Mouse (Mus musculus) urinary bladder, postnatal 4 days (tissue): ENCODE data around the gene Foxred2.

Source experiments
- DNase-seq, 2 experiments: peaks; one replicate each; pipeline ENCODE4 v3.0.0; 2021 to 2022; ENCODE audit warnings: low spot score in 2 of 2

Foxred2 gene

DNA sequence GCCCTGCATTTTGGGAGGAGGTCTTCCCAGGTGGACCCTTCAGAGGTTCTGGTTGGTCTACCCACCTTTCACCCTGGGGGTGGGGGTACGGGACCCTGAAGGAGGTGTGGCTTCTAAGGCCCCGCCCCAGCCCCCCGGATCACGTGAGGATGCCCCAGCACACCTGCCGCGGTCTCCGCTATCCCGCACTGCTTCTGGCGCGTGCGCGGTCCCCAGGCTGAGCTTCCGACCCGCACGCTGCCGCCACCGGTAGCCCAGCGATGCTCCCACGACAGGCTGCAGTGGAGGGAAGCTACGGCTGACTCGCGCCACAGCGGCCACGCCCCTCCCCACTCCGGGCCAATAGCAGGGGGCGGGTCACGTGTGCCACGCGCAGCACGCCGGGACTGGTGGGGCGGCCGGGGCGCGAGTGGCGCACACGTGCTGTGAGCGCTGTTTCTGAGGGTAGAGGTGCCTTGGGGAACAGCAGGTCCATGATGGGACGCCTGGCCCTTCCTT is at the start of gene Foxred2:
Gene Foxred2 (minus strand): TSS at position 319 of the 498 bp plus-strand sequence.
- peak; percentile 77 to 85 for DNase-seq

DNA sequence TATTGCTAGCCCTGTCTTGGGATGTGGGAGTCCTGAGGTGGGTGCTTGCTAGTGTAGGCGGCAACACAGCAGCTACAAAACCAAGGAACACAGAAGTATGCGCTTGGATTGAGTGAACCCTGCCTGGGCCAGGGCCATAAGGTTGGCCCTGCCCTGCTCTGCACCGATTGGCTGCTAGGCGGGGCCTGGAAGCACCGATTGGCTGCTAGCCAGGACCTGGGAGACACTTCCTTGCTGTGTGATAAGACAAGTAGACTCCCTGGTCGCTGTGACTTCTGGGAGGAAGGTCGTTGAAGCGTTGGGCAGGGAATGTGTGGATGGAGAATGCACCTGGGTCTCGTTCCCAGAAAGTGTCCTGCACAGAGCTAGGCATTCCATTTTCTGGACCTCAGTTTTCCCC is 47.4 kb upstream of the Foxred2 start:
- DNase-seq: no peak

DNA sequence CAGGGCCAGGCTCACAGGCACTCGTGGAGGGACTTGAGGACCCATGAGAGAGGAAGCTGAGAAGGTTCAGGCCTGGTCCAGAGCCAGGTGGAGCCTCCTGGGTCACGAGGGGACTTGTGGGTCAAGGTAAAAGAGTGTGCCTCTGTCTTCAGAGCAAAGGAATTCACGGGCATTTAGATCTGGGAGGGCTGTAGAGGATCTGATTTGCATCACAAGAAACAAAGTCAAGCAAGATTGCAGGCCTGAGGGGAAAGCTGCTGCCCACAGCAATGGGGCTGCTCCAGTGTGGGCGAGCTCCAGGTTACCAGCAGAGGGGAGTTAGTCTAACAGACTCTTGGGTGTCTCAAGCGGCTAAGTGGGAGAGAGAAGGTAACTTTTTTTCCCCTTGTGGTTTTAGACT is 44.9 kb upstream of the Foxred2 start:
- no peak for DNase-seq

DNA sequence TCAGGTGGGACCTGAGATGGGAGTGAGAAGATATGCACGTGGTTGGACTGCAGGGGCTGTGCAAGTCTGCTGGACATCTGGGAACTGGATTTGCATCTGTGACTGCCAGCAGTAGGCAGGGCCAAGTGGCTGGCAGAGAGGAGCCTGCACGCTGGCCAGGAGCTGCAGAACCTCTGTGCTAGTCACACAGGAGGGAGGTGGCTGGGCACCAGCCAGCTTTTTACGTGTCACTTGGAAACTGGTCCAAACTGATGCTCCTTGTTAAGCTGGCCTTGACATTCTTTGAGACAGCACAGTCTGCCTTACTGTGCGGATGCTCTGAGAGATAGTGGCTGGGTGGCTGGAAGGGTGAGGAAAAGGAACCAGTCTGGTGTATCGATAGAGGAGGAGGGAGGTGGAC is 32.0 kb upstream of the Foxred2 start:
- DNase-seq: no peak

DNA sequence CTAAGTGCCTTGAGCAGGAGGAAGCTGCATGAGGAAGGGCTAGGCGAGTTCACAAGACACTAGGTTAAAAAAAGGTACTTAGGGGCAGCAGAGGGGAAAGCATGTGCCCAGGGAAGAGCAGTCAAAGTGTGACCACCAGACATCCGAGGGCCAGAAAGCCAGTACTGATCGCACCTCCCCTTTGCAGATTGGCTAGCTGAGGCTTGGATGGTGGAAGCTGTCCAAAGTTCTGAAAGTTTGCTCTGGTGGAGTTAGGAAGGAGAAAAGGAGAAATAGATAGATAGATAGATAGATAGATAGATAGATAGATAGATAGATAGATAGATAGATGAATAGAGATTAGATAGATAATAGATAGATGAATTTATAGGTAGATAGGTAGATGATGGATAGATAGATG is 26.9 kb upstream of the Foxred2 start:
- DNase-seq: no peak

DNA sequence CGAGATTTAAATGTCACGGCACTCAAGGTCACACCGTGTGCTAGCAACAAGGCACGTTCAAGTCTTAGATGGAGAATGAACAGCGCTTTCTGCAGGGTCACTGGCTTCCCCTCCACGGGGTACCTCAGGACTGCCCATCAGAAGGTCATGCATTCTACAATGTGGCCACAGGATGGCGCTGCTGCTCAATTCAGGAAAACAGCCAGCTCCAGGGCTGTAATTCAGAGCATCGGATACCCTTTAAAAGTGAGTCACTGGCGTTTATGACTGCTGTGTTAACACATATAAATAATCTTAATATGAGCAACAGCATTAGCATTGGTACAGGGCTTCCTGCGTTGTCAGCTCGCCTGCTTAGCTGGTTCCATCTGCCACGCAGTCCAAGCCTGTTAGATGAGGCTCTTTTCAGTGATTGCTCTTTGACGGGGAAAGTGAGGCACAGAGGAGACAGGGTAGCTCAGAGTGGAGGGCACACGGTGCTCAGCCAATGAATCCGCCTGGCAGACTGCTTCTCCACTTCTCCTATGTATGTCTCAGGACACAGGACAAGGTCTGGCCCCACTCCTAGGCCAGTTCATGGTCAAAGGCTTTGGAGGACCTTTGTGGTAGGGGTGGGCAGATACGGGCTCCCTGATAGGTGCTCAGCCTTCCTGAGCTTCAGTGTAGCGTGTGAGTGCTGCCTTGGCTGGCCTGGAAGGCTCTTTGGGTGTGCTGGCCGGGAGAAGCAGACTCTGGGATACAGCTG is 25.8 kb upstream of the Foxred2 start:
- no peak for DNase-seq

DNA sequence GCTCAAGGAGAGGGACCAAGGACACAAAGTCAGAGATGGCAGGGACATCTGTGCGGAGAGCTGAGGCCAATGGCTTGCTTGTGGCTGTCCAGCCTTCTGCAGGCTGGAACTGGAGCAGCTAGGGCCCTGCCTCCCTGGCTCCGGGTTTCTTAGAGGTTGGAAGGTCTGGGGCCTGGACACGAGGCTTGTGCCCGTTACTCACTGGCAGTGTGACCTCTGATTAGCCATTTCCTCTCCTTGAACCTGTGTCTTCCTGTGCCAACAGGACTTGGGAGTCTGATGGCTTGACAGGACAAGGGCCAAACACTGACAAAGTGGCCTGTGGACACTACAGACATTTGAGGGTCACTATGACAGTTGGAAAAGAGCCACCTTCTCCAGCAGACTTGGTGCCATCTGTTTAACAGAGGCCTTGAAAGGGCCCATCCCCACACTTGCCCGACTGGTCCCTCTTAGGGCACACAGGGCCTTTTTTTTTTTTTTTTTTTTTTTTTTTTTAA is 24.7 kb upstream of the Foxred2 start:
- DNase-seq: no peak

DNA sequence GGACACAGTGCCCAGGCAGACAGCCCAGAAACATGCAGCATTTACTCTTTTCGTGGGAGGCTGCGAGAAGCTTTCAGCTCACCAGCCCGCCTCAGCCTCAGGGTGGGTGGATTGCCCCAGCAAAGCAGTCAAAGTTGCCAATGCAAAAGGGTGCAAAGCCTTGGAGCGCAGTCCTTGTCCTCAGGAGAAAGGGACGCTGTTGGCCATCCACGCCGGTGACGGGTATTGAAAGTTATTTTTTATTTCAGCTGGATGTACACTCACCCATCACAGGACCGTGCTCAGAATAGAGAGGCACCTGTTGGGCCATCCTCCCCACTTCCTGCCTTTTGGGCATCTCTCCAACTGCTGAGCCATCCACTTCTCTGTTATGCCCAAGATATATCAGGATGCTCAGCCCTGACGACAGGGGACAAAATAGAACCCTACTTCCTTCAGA is 22.9 kb upstream of the Foxred2 start:
- no peak for DNase-seq

DNA sequence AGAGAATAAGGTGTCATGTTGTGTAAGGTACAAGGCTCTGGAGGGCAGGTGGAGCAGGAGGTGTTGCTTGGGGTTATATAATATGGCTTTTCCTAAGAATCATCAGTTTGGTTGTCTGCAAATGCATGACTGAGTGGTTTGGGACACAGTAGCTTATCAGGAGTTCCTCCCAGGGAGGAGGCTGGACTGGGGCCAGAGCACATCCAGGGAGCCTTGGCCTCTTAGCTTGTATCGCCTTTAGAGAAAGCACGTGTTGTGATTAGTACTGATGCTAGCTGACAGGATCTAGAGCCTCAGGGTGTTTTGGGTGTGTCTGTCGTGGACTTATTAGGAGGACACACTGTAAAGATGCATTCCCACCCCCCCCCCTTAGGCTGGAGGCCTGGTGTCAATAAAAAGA is 21.1 kb upstream of the Foxred2 start:
- no peak for DNase-seq

DNA sequence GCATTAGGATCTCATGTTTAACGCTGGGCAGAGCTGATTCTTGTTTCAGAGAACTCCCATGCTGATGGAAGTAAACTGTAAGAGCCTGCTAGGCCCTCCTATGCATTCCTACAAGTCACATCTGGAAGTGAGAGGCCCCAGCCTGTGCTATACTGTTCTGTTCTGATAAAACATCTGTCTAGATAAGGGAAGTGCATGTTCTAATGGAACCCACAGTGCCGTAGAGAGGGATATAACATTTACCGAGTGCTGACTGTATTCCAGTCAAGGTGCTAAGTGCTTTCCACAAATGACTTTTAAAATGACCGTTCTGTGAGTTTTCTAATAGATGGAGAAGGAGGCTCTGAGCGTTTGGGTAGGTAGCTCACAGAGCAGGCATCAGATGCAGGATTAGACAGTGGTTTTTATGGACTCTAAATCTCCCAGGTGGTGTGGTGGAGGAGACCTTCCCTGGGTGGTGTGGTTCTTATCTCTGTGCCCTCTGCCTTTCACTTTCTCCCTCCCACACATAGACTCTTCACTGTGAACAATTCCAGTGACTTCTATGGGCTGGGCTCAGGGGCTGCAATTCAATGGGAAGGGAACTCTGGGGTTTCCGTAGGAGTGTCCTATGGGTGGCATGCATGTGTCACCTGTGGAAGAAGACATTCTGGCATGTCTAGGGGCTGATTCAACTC is 17.8 kb upstream of the Foxred2 start:
- DNase-seq: no peak

DNA sequence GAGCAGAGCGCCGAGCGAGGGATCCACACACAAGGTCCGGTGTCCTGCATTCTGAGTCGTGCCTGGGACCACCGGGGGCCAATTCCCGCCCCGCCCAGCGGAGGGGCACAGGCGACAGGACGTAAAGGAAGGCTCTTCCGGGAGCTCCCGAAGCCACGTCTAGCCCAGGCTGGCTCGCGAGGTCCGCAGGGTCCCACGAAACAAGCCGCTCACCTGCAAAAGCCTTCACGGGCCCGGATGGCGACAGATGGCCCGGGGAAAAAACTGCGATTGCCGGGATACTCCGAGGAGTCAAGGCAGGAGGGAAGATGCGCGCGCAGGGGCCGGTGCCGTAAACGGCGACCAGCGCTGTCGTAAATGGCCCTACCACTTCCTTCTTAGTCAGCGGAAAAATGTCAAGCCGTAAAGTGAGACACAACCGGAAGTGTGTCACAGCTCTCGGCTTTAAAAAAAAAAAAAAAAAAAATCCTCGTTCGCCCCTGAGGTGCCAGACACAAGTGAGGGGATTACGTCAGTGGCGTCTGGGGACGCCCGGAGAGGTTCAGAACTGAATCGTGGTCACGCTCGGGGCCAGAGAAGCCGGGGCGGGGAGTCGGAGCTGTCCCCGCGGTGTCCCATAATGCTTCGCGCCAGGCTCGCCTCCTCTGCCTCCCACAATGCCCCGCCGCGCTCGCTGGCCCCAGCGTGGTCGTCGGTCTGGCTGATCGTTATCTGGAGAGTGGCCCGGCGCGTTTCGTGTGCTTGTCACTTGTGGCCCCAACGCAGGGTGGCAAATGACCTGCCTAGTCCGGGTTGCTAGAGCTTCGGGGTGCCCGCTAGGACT is 14.2 kb upstream of the Foxred2 start, which contains the start of gene Eif3d:
Gene Eif3d (minus strand): TSS at position 344 of the 823 bp plus-strand sequence.
- peak; percentile 94 to 98 for DNase-seq

DNA sequence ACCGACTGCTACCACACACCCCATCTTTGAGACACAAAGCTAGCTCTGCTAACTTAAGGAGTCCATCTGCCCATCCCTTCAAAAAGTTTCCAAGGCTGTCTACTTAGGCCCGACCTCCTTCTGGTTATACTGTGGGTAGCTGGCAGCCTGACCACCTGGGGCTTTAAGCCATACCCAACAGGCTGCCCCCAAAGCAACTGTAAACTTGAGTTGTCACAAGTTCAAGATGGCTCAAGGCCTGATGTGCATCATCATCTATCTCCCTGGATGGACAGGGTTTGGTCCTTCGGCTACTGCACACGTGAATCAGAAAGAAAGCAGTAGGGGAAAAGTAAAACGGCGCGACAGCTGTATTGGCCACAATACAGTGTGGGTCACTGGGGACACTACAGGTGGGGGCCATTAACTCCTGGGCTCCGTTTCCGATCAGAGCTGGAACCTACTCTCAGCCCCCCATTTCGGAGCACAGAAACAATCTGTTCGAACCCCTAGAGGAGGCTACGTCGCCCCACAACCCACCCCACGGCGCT is 13.5 kb upstream of the Foxred2 start:
- DNase-seq: no peak

DNA sequence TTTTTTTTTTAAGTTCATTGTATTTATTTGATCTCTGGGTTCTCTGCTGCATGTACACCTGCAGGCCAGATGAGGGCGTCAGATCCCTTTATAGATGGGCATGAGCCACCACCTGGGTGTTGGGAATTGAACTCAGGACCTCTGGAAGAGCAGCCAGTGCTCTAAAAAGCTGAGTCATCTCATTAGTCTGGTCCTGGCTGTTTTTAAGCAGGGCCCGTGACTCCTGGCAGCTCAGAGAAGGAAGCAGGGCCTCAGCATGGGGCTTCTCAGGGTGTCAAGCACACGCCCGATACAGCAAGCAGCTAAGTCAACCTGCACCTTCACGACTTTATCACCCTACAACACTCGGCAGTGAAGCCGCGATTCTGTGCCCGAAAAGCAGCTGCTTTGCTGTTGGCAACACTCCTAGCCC is 8.6 kb upstream of the Foxred2 start:
- DNase-seq: no peak

DNA sequence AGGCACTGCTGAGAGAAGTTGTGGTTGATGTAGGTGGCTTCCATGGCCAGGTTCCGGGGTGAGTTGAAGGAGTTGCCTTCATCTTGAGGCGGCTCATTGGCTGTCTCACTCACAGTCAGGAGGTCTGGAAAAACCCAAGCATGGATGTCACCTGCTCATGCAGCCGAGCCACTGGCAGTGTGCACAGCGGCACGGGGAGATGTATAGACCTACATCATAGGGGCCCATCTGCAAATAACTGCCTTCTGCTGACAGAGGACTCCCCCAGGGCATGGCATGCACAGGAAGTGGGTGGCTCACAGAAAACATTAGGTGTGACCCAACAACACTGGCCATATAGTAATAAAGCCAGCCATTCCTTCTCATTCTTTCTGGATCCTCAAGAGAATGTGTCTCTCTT is 5.9 kb upstream of the Foxred2 start:
- no peak for DNase-seq

DNA sequence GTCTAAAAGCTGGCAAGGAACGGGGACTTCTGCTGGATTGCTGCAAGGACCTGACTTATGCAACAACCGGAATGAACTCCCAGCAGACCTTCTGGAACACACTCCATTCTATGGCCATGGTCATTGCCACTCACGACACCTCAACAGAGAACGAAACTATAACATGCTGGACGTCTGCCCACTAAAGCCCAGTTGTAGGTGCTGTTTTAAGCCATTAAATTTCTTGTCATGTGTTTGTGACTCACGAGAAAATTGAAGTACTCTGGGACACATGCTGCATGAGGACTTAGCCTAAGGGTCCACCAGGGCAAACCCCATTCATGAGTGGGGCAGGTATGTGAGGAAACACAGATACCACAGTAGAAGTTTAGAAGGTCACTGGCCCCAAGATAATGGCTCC is 4.2 kb upstream of the Foxred2 start:
- no peak for DNase-seq

DNA sequence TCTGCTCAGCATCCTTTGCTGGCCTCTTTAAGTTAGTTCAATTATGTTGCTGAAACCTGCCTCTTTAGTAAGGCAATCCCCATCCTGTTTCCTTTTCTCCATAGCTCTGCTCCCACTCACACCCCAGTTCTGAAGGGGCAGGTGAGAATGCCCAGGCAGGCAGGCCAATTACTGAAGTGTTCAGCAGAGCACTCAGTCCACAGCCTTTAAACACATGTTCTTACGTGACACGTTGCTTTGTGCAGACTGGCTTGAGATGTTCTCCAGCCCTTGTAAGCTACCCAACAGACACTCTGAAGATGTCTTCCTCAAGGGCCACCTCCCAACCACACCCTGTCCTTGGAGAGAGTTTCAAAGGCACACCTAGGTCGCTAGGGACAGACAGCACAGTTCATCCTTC is 1.5 kb upstream of the Foxred2 start:
- DNase-seq: no peak

DNA sequence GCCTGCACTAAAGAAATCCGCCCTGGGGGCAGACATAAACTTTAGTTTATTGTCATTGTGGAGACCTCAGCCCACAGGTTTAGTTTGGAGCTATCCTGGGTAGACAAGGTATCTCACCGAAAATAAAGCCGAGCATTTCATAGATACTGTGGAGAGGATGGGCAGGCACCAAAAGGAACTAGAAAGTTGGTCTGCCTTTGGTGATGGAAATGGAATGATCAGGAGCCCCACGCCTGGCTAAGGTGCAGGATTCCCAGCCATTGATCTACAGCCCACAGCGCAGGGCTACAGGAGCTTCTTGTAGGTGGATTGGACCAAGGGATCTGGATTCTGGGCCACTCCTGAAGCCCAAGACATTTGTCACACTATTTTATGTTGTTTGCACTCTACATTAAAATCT is 1.1 kb upstream of the Foxred2 start:
- no peak for DNase-seq

DNA sequence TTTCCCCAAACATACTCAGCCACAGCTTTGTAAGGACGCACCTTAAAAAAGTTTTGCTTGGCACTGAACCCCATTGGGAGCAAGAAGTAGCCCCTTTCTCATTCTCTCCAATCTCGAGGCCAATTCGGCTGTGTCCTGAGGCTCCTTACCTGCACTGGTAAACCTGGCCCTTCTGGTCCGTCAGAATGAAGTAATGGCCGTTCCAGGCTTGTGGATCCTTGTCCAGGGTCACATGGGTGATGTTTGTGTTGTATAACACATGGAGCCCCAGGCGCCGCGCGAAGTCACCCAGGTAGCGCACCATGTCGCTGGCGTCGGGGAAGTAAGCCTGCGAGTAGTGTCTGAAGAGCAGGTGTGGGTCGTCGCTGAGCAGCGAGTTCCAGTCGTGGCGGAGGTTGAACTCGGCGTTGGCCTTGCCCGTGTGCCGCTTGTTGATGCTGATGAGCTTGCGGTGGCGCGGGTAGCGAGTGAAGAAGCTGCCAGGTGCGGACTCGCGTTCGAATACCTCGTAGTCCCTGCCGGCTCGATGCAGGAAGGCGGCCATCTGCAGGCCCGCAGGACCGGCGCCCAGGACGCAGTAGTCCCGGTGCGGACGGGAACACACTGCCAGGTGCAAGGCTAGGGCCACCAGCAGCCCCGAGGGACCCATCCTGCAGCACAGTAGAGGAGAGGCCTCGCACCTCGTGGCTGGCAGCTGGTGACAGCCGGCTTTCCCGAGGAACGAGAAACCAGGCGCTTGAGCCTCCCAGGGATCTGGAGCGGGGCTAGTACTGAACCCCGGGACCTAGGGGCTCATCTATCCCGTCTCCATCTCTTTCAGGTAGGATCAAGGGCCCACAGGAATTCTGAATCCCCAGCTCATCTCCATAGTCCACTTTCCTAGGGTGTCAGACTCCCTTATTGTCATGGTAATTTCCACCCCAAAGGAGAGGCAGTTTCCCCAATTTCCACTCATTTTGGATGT is 800 bp downstream of the Foxred2 start:
- DNase-seq: no peak

DNA sequence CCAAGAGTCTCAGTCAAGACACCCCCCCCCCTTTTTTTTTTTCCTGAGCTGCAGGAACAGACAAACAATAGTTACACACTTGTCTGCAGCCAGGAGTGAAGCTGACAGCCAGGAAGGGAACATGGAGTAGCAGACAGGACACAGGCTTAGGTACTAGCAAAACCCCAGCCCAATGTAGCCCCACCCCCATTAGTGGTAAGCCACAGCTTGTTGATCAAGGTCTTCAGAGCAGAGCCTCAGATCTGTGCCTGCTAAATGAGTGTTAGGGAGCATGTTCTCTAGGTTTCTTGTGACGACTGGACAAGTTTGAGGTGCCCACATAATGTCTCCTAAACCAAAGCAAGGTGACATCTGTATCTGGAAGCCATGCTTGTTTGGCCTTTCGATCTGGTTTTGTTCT is 2.2 kb downstream of the Foxred2 start:
- DNase-seq: no peak

DNA sequence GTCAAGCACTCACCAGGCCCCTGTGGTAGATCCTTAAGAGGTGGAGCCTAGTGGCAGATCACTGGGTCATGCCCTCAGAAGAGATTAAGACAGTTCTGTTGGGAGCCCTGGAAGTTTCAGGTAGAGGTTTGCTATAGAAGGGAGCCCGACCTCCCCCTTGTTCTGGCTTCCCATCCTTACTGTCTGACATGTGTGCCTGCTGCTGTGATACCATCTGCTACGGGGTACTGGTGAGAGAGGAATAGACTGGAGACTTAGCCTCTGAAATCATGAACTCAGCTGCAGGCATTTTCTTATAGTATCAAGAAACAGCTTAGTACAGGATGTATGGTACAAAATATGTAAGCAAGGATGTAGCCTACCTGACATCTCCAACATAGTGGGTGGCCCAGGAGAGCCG is 3.6 kb downstream of the Foxred2 start:
- no peak for DNase-seq

DNA sequence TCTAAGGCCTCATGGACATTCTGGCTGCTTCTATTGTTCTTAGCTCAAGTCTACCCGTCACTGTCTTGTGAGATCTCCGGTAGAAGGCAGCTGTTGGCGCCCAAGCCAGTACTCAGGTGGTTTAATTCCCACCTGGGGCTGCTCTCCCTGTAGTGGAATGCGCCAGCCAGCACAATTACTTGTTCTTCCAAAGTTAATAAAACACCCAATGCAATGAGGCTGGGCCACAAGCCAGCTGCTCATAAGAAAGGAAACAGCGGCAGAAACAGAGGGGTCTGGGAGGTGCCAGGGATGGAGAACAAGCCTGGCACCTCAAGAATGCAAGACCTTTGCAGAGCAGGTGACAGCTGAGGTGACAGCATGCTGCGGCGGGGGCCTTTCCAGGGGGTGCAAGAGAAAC is 7.5 kb downstream of the Foxred2 start:
- DNase-seq: no peak
